Mouse (Mus musculus): ENCODE data around the gene Il1rn. TPM values are rescaled to one million over a fixed set of nuclear protein-coding genes. Genes with fewer than 3 reads are reported as not detected.

Il1rn gene
- polyA plus RNA-seq, 1 experiment, result 2.2 TPM

- no peak for TF ChIP-seq CTCF (IDR thresholded peaks at IDR 0.05; ENCODE audit: extremely low read depth, insufficient read depth, insufficient read length, insufficient replicate concordance)
- no peaks in the 10 kb centered on the region for H3K4me1 ChIP-seq (ENCODE audit: control insufficient read depth, insufficient read depth, insufficient read length)
- no peak overlapping the region for H3K4me3 ChIP-seq (ENCODE audit: extremely low read depth, insufficient read depth, insufficient read length)
- no peak for DNase-seq (ENCODE audit: low read depth in 1 of 2, low spot score in 2 of 2)
- WGBS, result 75% methylated on average over 4 of the region's 4 CpGs
- no peaks in the 10 kb centered on the region for H3K27me3 ChIP-seq (ENCODE audit: control insufficient read depth, insufficient read depth, low read length)
- no peaks in the 10 kb centered on the region for H3K36me3 ChIP-seq (ENCODE audit: control insufficient read depth, insufficient read depth, low read length)
- H3K27ac ChIP-seq (ENCODE audit: insufficient read depth, low read length), result no peak overlapping the region
These were observed 18.6 kb upstream of the Il1rn start for GRCm38 (mm10) chr2:24317919-24318598.

GRCm38 (mm10) chr2:24335333-24335732 lies 1.3 kb upstream of the Il1rn start:
- Histone ChIP-seq H3K27ac (ENCODE audit: insufficient read depth, low read length) (no peak overlapping the region), H3K36me3 (ENCODE audit: control insufficient read depth, insufficient read depth, low read length) (no peaks in the 10 kb centered on the region), H3K27me3 (ENCODE audit: control insufficient read depth, insufficient read depth, low read length) (no peaks in the 10 kb centered on the region), H3K4me3 (ENCODE audit: extremely low read depth, insufficient read depth, insufficient read length) (no peak overlapping the region), H3K4me1 (ENCODE audit: control insufficient read depth, insufficient read depth, insufficient read length) (peaks cover 3% of the 10 kb centered on the region; the same call in 1 of the 2 replicates)
- WGBS, result 32% methylated on average over 3 of the region's 3 CpGs
- DNase-seq (ENCODE audit: low read depth in 1 of 2, low spot score in 2 of 2), result peak in 1 of 2 experiments; percentile 6
- TF ChIP-seq CTCF (IDR thresholded peaks at IDR 0.05; ENCODE audit: extremely low read depth, insufficient read depth, insufficient read length, insufficient replicate concordance), result no peak
- TF ChIP-seq POLR2A (IDR thresholded peaks at IDR 0.05; ENCODE audit: low read depth, low read length), result no peak

- 68% methylated on average over 3 of the region's 3 CpGs for WGBS
- H3K36me3 ChIP-seq (ENCODE audit: control insufficient read depth, insufficient read depth, low read length), result no peaks in the 10 kb centered on the region
- H3K4me3 ChIP-seq (ENCODE audit: extremely low read depth, insufficient read depth, insufficient read length), result no peak overlapping the region
- no peak for TF ChIP-seq CTCF (IDR thresholded peaks at IDR 0.05; ENCODE audit: extremely low read depth, insufficient read depth, insufficient read length, insufficient replicate concordance)
- no peak for TF ChIP-seq POLR2A (IDR thresholded peaks at IDR 0.05; ENCODE audit: low read depth, low read length)
- DNase-seq (ENCODE audit: low read depth in 1 of 2, low spot score in 2 of 2), result no peak
- H3K27me3 ChIP-seq (ENCODE audit: control insufficient read depth, insufficient read depth, low read length), result 0 out of 2 replicates have a peak, but pooled peaks cover 1% of the 10 kb centered on the region
- no peak overlapping the region for H3K27ac ChIP-seq (ENCODE audit: insufficient read depth, low read length)
- no peaks in the 10 kb centered on the region for H3K4me1 ChIP-seq (ENCODE audit: control insufficient read depth, insufficient read depth, insufficient read length)
These were observed 4.8 kb downstream of the Il1rn start for GRCm38 (mm10) chr2:24341395-24341885.

GRCm38 (mm10) chr2:24344619-24345018 lies 8.0 kb downstream of the Il1rn start:
- DNase-seq (ENCODE audit: low read depth in 1 of 2, low spot score in 2 of 2), result no peak
- Histone ChIP-seq H3K4me3 (ENCODE audit: extremely low read depth, insufficient read depth, insufficient read length) (no peak overlapping the region), H3K4me1 (ENCODE audit: control insufficient read depth, insufficient read depth, insufficient read length) (no peaks in the 10 kb centered on the region), H3K27ac (ENCODE audit: insufficient read depth, low read length) (no peak overlapping the region), H3K36me3 (ENCODE audit: control insufficient read depth, insufficient read depth, low read length) (no peaks in the 10 kb centered on the region), H3K27me3 (ENCODE audit: control insufficient read depth, insufficient read depth, low read length) (0 out of 2 replicates have a peak, but pooled peaks cover 1% of the 10 kb centered on the region)
- 78% methylated on average over 4 of the region's 4 CpGs for WGBS
- TF ChIP-seq CTCF (IDR thresholded peaks at IDR 0.05; ENCODE audit: extremely low read depth, insufficient read depth, insufficient read length, insufficient replicate concordance), result no peak
- no peak for TF ChIP-seq POLR2A (IDR thresholded peaks at IDR 0.05; ENCODE audit: low read depth, low read length)

- H3K4me1 ChIP-seq (ENCODE audit: control insufficient read depth, insufficient read depth, insufficient read length), result no peaks in the 10 kb centered on the region
- no peaks in the 10 kb centered on the region for H3K36me3 ChIP-seq (ENCODE audit: control insufficient read depth, insufficient read depth, low read length)
- TF ChIP-seq POLR2A (IDR thresholded peaks at IDR 0.05; ENCODE audit: low read depth, low read length) (no peak), CTCF (IDR thresholded peaks at IDR 0.05; ENCODE audit: extremely low read depth, insufficient read depth, insufficient read length, insufficient replicate concordance) (no peak)
- WGBS, result 77% methylated on average over 8 of the region's 8 CpGs
- no peak for DNase-seq (ENCODE audit: low read depth in 1 of 2, low spot score in 2 of 2)
- H3K27ac ChIP-seq (ENCODE audit: insufficient read depth, low read length), result no peak overlapping the region
- 0 out of 2 replicates have a peak, but pooled peaks cover 1% of the 10 kb centered on the region for H3K27me3 ChIP-seq (ENCODE audit: control insufficient read depth, insufficient read depth, low read length)
- H3K4me3 ChIP-seq (ENCODE audit: extremely low read depth, insufficient read depth, insufficient read length), result no peak overlapping the region
These were observed 8.4 kb downstream of the Il1rn start for GRCm38 (mm10) chr2:24345056-24345455.

- no peak overlapping the region for H3K4me3 ChIP-seq (ENCODE audit: extremely low read depth, insufficient read depth, insufficient read length)
- H3K27ac ChIP-seq (ENCODE audit: insufficient read depth, low read length), result no peak overlapping the region
- WGBS, result 83% methylated on average over 1 of the region's 1 CpGs
- 0 out of 2 replicates have a peak, but pooled peaks cover 1% of the 10 kb centered on the region for H3K27me3 ChIP-seq (ENCODE audit: control insufficient read depth, insufficient read depth, low read length)
- H3K4me1 ChIP-seq (ENCODE audit: control insufficient read depth, insufficient read depth, insufficient read length), result no peaks in the 10 kb centered on the region
- TF ChIP-seq POLR2A (IDR thresholded peaks at IDR 0.05; ENCODE audit: low read depth, low read length) (no peak), CTCF (IDR thresholded peaks at IDR 0.05; ENCODE audit: extremely low read depth, insufficient read depth, insufficient read length, insufficient replicate concordance) (no peak)
- DNase-seq (ENCODE audit: low read depth in 1 of 2, low spot score in 2 of 2), result no peak
- H3K36me3 ChIP-seq (ENCODE audit: control insufficient read depth, insufficient read depth, low read length), result no peaks in the 10 kb centered on the region
These were observed 11.3 kb downstream of the Il1rn start for GRCm38 (mm10) chr2:24347926-24348325.

GRCm38 (mm10) chr2:24351159-24351558 lies 14.5 kb downstream of the Il1rn start:
- Histone ChIP-seq H3K4me1 (ENCODE audit: control insufficient read depth, insufficient read depth, insufficient read length) (no peaks in the 10 kb centered on the region), H3K4me3 (ENCODE audit: extremely low read depth, insufficient read depth, insufficient read length) (no peak overlapping the region), H3K36me3 (ENCODE audit: control insufficient read depth, insufficient read depth, low read length) (no peaks in the 10 kb centered on the region), H3K27ac (ENCODE audit: insufficient read depth, low read length) (no peak overlapping the region), H3K27me3 (ENCODE audit: control insufficient read depth, insufficient read depth, low read length) (no peaks in the 10 kb centered on the region)
- WGBS, result 90% methylated on average over 2 of the region's 2 CpGs
- TF ChIP-seq POLR2A (IDR thresholded peaks at IDR 0.05; ENCODE audit: low read depth, low read length), result no peak
- TF ChIP-seq CTCF (IDR thresholded peaks at IDR 0.05; ENCODE audit: extremely low read depth, insufficient read depth, insufficient read length, insufficient replicate concordance), result no peak
- no peak for DNase-seq (ENCODE audit: low read depth in 1 of 2, low spot score in 2 of 2)

Data from spleen, adult 2 months (tissue).